Mouse (Mus musculus) CH12.LX (cell line): ENCODE measurements around the gene Ror1. TPM values are rescaled to one million over a fixed set of nuclear protein-coding genes. Genes with fewer than 3 reads are reported as not detected.

Source experiments
- polyA plus RNA-seq: library from polyadenylated mRNA; unstranded; fragments of >175 nt; gene quantifications from 2 replicates; pipeline ENCODE4 v1.2.1, GENCODE M21; 2012; ENCODE audit warnings: low read depth; ENCODE audit not compliant: insufficient read length
- total RNA-seq, 2 experiments: library from RNA; depleted of rRNA; stranded (reverse); fragments of 300-350 nt in 1 of 2; fragments of >200 nt in 1 of 2; gene quantifications; 2 replicates each; pipeline ENCODE4 v1.2.3; 2012 to 2014

Ror1 gene
- total and polyA plus RNA-seq, 3 experiments = not detected

Other genes starting within 250 kb of the Ror1 start
- 49.1 and 97.9 TPM in 2 replicates for gene Pgm1, start 166.4 kb upstream of the Ror1 start, total RNA-seq (2012; rRNA removed)
- 74.7 and 95.7 TPM in 2 replicates for gene Pgm1, start 166.4 kb upstream of the Ror1 start, total RNA-seq (2014; rRNA removed)
- 49.8 and 54.0 TPM in 2 replicates for gene Pgm1, start 166.4 kb upstream of the Ror1 start, polyA plus RNA-seq
- 9.9 and 11.5 TPM in 2 replicates for gene Itgb3bp, start 166.0 kb upstream of the Ror1 start, total RNA-seq (2012; rRNA removed)
- 22.0 and 29.3 TPM in 2 replicates for gene Itgb3bp, start 166.0 kb upstream of the Ror1 start, total RNA-seq (2014; rRNA removed)
- gene Itgb3bp, start 166.0 kb upstream of the Ror1 start, polyA plus RNA-seq = 27.2 and 29.1 TPM in 2 replicates